Mouse (Mus musculus): ENCODE measurements around the gene Tspyl4.

Tspyl4 gene

DNA sequence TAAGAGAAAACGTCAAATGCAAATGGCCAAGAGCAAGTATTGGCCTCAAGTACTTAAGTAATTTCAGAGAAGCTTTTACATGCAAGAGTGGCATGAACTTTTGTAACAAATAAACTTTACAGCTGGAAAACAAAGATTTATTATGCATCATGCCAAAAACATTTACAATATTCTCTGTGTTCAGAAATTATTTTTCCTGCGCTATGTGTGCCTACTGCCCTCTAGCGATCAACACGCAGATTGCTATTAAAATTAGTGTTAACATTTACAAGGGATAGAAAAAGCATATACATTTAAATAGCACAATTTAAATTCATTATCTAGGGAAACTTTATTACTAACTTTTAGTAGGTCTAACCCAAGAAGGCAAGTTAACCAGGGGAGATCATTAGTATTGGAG lies 29.5 kb downstream of the Tspyl4 start:
- DNase-seq (ENCODE audit: low spot score), result peak; percentile 74

DNA sequence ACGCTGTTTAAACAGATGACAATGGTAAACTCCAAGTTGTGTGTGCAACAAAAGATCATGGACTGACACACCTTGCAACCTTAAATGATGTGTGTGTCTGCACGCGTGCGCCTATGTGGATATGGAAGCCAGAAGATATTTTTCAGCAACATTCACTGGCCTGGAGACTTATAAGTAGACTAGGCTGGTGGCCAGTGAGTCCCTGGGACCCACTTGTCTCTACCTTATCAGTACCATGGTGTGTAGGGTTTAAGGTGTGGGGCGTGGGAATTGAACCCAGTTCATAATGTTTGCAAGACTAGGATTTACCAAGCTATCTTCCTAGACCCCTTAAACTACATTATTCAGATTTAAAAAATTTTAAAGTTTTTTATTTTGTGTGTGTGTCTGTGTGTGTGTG lies 29.9 kb downstream of the Tspyl4 start:
- DNase-seq (ENCODE audit: low spot score), result no peak

DNA sequence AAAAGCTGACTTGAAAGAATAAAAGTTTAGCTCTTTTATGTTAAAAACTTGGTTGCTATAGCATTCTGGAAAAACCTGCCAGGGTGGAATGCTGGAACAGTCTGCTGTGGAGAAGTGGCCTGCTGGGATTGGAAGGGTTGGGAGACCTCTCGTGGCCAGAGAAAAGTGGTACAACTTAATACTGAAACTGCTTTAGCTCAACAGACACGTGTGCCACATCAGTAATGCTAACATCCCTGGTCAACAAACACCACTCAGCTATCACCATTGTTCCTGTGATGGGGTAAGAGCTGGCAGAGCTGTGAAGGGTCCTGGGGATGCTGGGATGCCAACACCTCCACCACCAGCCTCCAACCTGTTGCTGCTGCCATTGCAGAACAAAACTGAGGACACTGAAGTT lies 31.1 kb downstream of the Tspyl4 start:
- peak; percentile 75 for DNase-seq (ENCODE audit: low spot score)

DNA sequence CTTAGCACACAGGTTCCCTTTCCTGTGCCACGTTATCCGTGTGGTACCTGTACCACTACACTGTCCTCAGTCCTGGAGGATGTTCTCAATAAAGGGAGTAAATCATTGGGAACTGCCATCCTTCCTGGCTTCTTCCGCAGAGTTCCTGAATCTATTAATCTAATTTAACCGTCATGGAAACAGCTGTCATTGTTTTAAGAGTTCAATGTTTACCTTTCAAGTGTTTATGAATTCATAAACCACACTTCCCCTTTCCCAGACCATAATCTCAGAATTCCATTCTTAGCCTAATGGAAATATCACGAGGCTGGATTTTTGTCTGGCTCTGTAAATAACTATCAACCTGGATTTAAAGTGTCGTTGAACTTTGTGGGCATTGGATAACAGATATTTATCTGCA lies 43.8 kb downstream of the Tspyl4 start:
- DNase-seq (ENCODE audit: low spot score), result no peak

DNA sequence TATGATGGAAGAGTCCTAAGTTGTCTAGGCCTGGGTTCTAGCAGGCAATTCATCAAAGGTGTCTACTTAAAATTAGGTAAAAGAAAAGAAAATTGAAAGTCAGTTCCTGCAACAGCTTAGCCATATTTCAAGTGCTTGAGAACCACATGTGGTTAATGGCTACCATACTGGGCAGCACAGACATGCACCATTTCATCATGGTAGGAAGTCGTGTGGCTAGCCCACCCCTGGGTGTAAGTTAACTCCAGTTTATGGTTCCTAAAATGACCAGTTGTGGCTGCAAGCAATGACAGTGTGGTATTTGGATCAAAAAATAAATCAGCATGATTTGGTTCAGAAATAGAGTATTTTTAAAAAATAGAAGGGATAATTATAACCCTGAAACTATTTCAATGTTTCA lies 44.6 kb downstream of the Tspyl4 start:
- DNase-seq (ENCODE audit: low spot score), result no peak
